Mouse (Mus musculus) heart, postnatal 10 days (tissue): Measurements from ENCODE around the gene Ypel1. TPM values are rescaled to one million over a fixed set of nuclear protein-coding genes. Genes with fewer than 3 reads are reported as not detected.

Experiments used
- microRNA-seq, 2 experiments: library from miRNA; unstranded; fragments of <30 nt; microRNA quantifications; one replicate each; pipeline ENCODE4 v1.2.0; 2022
- total RNA-seq, 2 experiments: library from RNA; stranded (reverse); gene quantifications; 2 replicates each; pipeline ENCODE4 v1.2.3; 2021

Gene Ypel1
- total RNA-seq, 2 experiments from 2014 or later = 4.4 to 4.7 TPM

Small RNA genes lying within 50 kb of the gene (microRNA-seq; reads per million reads assigned to microRNA genes)
- gene Mir130b (600 to 761 reads per million in 2 experiments), gene Mir301b (8.3 to 47.6 reads per million in 2 experiments)

Other genes starting within 250 kb of the Ypel1 start
- not detected for gene Spag6l, start 240.2 kb upstream of the Ypel1 start, total RNA-seq
- not detected for gene Igll1, start 205.7 kb upstream of the Ypel1 start, total RNA-seq
- 10 to 100 TPM; 39.6 to 42.8 TPM for gene Top3b, start 199.0 kb upstream of the Ypel1 start, total RNA-seq
- gene Vpreb1, start 198.9 kb upstream of the Ypel1 start, total RNA-seq = under 1 TPM; 0.62 to 0.77 TPM
- 10 to 100 TPM; 43.4 to 49.0 TPM for gene Ppm1f, start 173.2 kb upstream of the Ypel1 start, total RNA-seq
- gene Mapk1, start 86.3 kb upstream of the Ypel1 start, total RNA-seq = 100 to 1,000 TPM; 121 TPM
- gene Ppil2, start 41.6 kb downstream of the Ypel1 start, total RNA-seq = 10 to 100 TPM; 48.9 TPM
- gene 2610318N02Rik, start 55.5 kb downstream of the Ypel1 start, total RNA-seq = 1 to 10 TPM in 1 of 2 experiments, under 1 TPM in 1; 0.45 to 2.1 TPM
- 1 to 10 TPM; 3.4 to 7.1 TPM for gene Sdf2l1, start 62.7 kb downstream of the Ypel1 start, total RNA-seq
- gene Ydjc, start 74.9 kb downstream of the Ypel1 start, total RNA-seq = 1 to 10 TPM; 1.6 to 2.2 TPM
- under 1 TPM; 0.10 to 0.17 TPM for gene Ccdc116, start 77.5 kb downstream of the Ypel1 start, total RNA-seq
- gene Ube2l3, start 133.0 kb downstream of the Ypel1 start, total RNA-seq = 100 to 1,000 TPM; 133 to 137 TPM
- under 1 TPM; 0.19 to 0.27 TPM for gene Rimbp3, start 138.9 kb downstream of the Ypel1 start, total RNA-seq
- gene Hic2, start 163.9 kb downstream of the Ypel1 start, total RNA-seq = 1 to 10 TPM; 3.7 to 4.1 TPM
- 1 to 10 TPM; 5.0 to 5.5 TPM for gene Tmem191c, start 206.4 kb downstream of the Ypel1 start, total RNA-seq